Mouse (Mus musculus) kidney, postnatal 10 days (tissue): Measurements from ENCODE around the gene Slc15a3.

Experiments
- DNase-seq: peaks from one replicate; pipeline ENCODE4 v3.0.0; 2021; ENCODE audit warnings: mixed read lengths

The Slc15a3 gene

DNA sequence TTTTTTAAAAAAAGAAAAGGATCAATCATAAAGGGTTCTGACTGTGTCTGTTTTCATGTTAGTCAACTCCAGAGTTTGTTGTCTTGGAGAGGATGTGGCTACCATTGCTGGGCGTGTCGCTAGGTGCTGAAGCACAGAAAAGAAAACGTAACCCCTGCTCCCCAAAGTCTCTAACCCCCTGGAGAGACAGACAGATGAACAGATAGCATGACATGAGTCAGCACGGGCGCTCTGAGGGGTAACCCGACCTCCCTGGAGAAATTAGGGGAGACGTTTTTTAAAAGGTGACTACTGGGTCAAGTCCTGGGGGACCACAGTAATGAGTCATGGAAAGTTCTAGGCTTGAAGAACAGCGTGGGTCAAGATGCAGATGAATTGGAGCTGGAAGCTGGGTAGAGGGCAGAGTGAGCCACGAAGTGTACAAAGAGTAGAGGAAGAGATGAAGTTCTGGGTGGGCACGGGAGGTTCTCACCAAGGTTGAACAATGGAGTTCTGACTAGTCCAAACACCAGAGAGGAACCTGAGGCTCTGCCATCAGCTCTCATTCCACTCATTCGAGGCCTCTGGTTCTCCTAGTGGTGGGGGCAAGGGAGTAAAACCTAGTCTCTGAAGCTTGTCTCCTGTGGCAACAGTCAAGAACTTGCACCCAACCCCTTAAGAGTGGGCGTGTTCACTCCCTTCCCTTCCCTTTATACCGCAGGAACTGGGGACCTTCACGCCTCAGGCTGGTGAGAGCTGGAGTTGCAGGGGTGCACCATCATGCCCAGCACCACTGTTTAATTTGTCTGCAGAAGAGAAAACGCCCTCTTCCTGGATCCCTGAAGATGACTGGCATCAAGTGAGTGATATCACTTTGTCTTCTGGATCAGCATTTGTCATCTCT lies at the start of gene Slc15a3:
TSS of gene Slc15a3 (plus strand) at position 718 of the 883 bp plus-strand sequence.
- DNase-seq: no peak

DNA sequence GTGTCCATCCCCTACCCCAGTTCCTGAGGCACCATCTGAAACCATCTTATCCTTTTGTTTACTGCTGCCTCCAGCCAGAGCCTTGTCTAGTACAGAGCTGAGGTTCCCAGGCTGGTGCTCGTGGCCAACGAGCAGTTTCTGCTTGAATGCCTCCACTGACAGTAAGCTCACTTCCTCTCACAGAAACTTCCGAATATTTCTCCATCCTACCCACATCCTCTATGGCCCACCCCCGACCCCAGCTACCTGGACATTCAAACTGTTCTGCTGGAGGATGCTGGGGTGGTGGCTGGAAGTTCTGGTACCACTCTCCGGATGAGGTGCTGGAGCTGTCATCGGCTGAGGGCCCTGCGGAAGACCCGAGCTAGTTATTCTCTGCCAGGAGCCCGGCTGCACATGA lies 49.2 kb upstream of the Slc15a3 start:
- DNase-seq: no peak

DNA sequence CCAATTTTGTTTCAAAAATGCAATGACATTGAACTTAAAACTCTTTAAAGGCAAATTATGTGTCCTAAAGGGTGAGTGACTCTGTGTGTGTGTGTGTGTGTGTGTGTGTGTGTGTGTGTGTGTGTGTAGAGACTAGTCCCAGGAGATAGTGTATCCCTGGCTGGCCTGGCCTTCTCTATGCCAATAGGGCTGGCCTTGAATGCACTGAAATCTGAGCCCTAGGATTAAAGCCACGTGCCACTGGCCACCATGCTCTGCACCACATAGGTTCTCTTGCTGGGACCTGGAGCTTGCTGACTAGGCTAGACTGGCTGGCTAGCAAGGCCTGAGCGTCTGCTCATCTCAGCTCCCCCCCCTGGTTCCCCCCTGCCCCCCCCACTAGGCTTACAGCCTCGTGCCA lies 46.5 kb upstream of the Slc15a3 start:
- DNase-seq: no peak

DNA sequence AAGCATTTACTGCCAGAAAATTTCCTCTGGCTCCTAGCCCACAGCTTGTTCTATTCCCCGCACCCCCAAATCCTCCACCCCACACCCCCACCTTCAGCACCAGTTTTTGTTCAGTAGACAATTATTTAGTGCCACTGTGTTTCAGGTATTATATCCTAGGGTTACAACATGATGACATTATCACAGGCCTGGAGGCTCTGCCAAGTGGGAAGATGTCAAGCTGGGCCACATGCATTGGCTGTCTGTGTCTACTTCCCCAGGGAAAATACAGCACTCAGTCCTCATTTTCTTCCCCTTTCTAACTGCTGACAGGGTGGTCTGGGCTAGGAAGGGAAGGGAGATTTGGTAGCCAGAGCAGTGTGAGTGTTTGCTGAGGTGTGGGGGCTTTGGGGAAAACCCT lies 44.6 kb upstream of the Slc15a3 start:
- no peak for DNase-seq

DNA sequence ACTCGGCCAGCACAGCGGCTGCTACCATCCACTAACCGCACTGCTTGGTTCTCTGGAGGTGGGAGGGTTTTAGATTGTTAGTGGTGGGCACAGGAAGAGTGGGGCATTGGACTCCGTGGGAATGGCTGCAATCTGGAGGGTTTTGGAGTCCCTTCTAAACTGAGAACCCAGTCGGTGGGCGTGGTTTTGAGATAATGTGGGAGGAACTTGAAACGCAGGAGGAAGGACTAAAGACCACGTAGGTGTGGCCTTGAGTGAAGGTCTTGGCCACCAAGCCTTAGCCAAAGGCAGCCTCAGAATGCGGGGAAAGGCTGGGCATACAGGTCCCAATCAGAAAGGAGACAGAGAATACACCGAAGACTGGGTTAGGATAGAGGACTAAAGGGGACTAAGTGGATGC lies 41.0 kb upstream of the Slc15a3 start:
- DNase-seq: no peak

DNA sequence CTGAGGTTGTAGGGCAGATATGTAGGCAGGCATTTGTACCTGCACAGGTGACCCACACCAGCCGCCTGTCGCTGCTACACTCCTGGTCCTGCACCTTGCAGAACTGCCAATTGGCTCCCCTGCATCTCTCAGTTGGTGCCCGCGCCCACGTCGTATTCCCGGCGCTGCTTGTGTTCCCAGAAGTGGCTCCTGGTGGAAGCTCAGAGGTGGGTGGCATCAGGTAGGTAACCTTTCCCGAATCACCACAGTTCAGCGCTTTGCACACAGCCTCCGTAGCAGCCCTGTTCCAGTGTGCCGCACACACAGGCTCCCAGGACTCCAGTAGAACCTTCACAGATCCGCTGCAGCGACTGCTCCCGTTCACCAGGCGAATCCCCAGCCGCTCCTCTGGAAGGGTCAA lies 40.4 kb upstream of the Slc15a3 start:
- no peak for DNase-seq

DNA sequence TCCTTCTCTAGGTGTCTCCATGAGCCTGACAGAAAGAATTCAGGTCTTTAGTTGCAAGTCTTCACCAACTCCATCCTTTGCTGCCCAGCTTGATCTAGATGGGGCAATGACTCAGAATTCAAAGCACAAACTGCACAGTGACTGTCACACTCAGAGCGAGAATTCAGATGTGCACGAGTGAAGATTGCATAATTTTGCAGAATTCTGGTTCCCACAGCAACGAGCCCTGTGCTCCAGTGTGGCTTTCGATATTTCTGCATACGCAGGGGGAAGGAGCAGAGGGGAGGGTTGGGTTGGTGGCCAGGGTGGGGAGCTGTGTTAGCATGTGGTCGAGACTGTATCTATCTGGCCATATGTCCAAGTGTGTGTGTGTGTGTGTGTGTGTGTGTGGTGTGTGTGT lies 38.5 kb upstream of the Slc15a3 start:
- DNase-seq: no peak

DNA sequence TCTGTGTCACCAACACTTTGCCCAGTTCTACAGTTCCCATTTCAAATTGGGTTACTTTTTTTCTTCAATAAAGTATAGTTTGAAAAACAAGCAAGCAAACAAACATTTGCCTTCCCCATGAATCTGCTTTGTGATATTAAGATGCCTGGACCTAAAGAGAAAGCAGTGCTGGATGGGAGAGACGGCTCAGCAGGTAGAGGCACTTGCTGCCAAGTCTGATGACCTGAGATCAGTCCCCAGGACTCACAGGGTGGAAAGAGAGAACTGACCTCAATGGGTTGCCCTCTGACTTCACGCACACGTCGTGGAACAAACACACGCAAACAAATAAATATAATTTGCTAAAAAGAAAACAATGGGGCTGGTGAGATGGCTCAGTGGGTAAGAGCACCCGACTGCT lies 37.6 kb upstream of the Slc15a3 start:
- DNase-seq: no peak

DNA sequence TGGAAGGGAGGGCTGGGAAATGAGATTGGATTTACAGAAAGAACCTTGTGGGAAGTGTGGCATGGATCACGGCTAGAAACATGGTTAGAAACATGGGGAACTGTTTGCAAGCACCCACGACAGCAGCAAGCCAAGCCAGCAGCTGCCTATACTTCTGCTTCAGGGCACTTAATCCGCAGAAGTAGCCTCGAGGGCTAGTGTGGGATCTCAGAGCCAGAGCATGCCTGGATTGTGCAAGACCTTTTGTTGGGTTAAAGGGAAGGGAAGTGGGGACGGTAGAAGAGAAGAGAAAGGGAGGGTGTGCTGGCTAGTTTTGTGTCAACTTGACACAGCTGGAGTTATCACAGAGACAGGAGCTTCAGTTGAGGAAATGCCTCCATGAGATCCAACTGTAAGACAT lies 35.8 kb upstream of the Slc15a3 start:
- no peak for DNase-seq

DNA sequence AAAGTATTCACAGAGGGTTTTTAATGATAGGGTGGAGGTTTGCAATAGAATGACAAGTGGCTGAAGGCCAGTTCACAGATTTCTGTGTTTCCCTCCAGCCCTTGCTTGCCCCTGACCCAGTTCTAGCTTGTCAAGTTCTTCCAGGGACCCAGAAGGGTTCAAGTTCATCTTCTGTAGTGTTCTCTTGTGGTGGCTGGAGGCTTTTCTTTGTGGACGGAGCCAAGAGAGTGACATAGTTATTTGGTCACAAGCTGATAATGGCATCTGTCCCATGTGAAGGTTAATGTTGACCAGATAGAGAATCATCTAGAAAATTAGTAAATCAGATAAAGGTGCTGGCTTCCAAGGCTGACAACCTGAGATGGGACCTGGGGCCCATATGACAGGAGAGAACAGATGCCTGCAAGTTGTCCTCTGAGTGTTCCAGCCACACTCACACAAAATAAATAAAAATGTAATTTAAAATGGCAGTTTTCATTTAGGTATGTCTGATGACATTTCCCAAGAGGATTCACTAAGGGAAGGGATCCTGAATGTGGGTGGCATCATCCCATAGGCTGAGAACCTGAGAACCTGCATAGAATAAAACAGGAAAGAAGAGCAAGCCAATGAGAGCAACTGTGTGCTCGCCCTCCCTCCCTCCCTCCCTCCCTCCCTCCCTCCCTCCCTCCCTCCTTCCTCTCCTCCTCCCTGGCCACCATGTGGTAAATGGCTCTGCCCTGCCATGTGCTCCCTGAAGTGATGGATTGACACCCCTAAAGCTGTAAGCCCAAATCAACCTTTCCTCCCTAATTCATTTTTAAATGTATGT lies 34.5 kb upstream of the Slc15a3 start:
- no peak for DNase-seq

DNA sequence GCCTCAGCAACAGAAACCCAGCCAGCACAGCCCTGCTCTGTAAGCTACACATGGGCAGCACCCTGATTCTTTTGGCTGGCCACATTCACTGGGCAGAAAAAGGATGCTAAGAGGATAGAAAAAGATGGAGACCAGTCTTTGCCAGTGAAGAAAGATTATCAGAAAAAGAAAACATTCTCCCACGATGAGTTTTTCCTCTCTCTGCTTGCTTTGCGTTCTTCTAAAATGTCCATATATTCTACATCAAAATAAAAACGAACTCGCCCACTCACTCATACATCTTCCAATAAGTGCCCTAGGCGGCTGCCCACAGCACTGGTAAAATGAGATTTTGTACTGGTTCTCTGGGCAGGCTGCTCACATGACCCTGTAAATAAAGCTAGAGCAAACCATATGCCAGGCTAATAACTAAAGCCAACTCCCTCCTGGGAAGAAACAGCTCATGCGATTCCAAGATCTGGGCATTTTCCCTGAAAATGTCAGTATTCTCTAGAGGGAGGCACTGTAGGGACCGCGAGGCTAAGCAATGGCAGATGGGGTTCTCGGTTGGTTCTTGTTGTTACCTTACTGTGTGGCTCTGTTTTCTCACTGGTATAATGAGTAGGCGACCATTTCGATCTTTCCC lies 33.8 kb upstream of the Slc15a3 start:
- DNase-seq: no peak

DNA sequence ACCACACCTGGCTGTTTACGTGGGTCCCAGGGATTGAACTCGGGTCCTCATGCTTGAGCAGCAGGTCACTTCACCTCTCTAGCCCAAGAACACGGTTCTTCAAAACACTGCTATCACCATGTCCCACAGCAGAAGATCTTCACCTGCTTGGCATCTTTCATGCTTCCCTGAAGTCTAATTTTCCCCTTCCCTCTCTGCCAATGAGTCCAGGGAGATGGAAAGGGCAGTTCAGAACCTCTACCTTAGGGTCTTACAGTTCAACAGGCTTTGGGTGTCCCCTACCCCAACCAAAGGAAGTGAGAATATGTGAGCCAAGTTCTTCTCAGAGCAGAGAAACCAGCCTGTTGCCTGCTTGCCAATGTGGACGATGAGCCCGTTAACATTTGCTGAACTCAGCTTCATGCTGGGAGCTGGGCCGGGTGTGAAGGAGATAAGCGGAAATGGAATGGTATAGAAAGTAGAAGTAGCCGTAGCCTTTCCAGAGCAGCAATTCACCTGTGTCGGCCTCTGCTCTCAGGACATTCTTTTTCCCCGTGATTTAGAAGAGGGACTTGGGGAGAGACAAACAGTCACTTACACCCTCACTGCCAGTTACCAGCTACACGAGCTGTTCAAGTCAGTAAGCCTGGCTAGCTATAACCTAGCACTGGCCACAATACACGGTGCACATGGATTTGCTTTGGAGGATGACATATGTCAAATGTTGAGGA lies 30.8 kb upstream of the Slc15a3 start:
- no peak for DNase-seq

DNA sequence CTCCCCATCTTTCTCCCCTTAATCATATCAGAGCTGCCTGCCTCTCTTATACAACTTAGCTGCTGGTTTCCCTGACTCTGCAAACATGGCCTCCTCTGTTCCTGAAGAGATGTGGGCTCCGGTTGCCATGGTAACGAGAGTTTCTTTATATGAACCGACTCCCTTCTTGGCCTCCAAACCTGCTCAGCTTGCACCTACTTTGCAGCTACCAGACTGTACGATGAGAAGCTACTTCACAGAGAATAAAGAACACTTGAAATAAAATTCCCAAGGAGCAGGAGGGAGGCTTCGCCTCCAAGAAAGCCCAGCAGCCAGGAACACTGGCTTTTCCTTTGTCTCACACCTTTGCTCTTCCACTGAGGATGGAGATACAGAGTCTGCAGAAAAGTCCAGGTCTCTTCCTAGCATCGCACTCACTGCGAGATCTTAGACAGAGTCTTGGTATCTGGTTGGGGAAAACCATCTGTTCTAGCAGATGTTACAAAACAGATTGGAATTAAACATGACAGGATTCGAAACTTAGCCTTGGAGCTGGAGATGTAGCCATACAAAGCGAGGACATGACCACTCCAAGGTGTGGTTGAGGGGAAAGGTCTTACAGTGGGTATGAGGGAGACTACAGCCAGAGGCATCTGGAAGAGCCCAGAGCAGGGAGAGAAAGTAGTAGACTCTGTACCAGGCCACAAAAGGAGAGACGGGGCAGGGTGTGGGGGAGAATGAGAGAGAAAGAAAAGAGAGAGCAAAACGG lies 29.9 kb upstream of the Slc15a3 start:
- DNase-seq: no peak

DNA sequence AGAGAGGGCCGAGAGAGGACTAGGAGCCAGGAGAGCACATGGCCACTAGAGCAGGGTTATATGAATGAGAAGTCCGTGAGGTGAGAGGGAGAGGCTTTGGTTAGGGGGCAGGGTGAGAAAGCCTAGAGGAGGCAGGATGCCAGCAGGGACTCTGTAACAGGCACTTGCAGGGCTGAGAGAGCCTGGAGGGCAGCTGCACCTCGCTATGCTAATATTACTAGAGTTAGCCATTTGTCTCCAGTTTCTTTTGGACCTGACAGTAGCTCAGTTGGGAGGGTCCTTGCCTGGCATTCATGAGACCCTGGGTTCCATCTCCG lies 29.4 kb upstream of the Slc15a3 start:
- no peak for DNase-seq

DNA sequence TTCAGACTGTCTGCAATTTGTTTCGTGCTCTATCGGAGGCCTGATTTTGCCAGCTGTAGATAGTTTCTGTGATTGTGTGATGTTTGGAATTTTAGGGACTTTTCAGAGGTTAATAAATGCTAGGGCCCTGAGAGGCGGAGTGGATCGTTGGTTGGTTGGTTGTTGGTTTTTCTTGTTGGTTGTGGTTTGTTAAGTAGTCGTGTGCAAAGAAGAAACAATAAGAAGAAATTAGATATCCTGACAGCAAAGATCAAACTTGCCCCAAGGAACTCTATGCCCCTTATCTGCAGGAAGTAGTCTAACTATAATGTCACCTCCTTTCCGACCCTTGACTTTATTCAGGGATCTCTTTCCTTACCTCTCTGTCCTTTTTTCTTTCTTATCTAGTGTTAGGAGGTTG lies 28.1 kb upstream of the Slc15a3 start:
- no peak for DNase-seq

DNA sequence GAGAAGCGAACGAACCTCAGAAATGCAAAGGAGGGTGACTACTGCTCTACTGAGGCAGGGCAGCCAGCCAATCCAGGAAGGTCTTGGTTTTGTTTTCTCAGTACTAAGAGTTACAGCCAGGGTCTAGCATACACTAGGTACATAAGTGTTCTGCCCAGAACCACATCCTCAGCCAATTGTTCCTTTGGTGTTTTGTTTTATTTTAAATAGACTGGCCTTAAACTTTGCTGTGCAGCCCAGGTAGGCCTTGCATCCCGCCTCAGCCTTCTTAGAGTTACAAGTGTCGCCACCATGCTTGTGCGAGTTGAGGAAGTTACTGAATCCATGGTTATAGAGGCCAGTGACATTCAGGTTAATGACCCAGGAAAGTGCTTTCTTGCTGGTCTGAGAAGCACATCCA lies 26.5 kb upstream of the Slc15a3 start:
- DNase-seq: no peak

DNA sequence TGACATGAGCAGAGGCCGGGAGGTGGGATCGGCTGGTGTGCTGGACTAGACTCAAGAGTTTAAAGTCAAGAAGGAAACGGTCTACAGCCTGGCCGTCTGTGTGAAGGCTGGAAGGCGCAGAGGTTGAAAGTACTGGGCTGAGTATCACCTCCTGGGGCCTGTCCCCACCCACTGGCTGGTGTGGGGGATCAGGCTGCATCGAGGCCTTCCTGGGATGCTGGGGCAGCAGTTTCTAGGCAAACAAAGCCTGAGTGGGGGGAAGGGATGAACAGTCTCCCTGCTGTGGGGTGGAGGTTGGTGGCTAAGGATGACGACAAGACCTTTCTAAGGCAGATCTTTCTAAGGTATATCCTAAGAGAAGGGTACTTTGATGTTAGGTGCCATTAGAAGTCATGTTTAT lies 25.6 kb upstream of the Slc15a3 start:
- DNase-seq: no peak

DNA sequence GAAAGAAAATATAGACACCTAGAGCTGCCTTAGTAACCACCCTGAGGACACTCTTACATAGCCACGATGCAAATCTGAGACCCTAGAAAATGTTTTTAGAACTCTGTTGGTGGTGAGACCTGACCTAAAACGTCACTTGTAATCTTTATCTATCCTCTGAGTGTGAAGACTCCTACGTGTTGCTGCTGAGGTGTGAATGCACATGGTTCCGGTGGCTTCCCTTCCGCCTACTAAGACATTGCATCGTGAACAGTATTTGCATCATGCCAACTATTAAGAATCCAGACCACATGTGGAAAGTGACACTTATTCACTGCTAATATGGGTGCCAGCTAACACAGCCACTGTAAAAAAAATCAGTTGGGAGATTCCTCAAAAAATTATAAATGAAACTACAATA lies 23.7 kb upstream of the Slc15a3 start:
- DNase-seq: no peak

DNA sequence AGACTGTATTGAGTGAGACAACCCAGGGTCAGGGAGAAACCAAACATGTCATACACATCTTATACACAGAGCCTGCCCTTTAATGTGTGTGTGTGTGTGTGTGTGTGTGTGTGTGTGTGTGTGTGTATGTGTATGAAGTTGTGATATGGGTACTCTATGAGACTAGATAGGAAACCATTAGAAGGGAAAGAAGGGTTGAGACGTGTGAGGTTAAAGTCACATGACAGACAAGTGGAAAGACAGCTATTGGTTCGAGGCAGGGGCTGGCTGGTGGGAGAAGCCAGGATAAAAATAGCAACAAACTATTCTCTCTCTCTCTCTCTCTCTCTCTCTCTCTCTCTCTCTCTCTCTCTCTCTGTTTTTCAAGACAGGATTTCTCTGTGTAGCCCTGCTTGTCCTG lies 23.1 kb upstream of the Slc15a3 start:
- no peak for DNase-seq

DNA sequence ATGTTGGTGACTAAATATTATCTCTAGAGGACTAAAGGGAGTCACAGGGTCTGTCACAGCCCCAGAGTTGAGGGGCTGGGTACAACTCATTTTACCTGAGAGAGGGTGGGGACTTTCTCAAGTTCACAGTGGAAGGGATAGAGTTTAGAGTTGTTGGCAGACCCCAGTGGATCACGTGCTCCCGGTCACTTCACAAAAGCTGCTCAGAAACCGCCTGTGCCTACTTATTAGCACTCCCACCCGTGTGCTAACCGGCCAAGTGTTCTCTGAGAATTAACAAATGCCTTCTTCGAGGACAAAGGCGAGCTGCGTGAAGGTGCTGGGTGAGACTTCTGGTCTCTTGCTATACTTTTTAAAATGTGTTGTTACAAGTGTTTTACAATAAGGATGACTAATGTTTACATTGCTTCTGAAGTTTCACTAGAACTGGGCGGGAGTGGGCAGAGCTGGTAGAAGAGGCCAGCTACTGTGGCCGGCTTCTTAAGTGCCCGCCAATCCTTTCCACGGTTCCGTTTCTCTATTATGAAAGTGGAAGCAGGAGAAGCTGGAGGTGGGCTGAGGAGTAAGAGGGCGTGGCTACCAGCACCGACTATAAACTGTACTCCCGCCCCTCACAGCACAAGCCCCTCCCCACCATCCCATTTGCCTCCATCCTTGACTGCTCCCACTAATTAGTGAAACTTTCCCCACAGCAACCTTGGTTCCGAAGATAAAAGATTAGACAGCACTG lies 21.1 kb upstream of the Slc15a3 start:
- peak; percentile 53 for DNase-seq

DNA sequence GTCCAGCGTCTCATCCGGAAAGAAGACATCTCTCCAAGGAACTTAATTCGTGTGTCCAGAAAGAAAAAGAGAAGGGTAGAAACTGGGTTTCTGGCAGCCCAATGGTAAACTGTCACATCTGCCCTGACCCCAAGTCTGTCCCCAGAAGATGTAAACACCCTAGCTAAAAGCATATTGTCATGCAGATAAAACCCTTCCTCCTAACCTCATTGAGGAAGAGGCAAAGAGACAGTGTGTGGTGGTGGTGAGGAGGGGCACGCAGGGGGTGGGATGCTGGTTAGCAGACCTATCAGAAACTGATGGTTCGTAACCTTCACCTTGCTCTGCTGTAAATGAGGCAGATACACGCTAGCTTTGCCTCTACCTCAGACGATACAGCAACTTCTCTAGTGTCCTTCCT lies 18.2 kb upstream of the Slc15a3 start:
- DNase-seq: no peak

DNA sequence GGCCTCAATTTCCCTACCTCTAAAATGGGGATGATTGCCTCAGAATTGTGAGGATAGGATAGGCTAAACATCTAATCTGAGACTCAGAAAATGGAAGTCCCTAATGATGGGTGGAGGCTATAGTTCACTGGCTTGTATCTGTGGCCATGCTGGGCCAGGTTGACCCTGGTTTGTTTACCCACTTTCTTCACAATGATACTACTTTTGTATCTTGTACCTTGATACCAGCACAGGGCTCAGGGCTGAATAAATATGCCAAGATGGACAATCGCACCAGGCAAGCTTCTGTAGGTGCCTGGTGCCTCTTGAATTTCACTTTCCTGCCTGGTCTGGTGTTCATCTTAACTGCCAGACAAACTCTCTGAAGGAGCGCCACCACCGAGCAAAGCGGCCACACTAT lies 17.0 kb upstream of the Slc15a3 start:
- no peak for DNase-seq
